Mouse (Mus musculus) brain, embryonic 14.5 days (tissue): ENCODE measurements at regions not wholly inside any gene's neighbourhood (a gene's known extent, or its start where the extent isn't known, plus 50 kb on each side); places are given as distances from the start of the nearest gene placed in this dataset.

Experiments
- DNase-seq: peaks from one replicate; pipeline ENCODE4 v3.0.0-alpha.2; 2011; ENCODE audit warnings: low read depth
- CTCF ChIP-seq: fragments of 200-500 bp; IDR thresholded peaks from 2 replicates; pipeline ENCODE4 v1.5.1; 2012; ENCODE audit warnings: inconsistent platforms, mild to moderate bottlenecking, moderate library complexity, borderline replicate concordance; ENCODE audit not compliant: insufficient read depth, insufficient read length; ENCODE audit errors: extremely low read depth
- POLR2A ChIP-seq: fragments of 200-500 bp; IDR thresholded peaks from 2 replicates; pipeline ENCODE4 v1.6.1; 2012; ENCODE audit warnings: mild to moderate bottlenecking, inconsistent platforms, borderline replicate concordance; ENCODE audit not compliant: poor library complexity, insufficient read depth, insufficient read length, severe bottlenecking; ENCODE audit errors: extremely low read depth

- DNase-seq: peak; percentile 71
- TF ChIP-seq CTCF: no peak
- TF ChIP-seq POLR2A: no peak
Observed at GRCm38 (mm10) chr9:40617676-40618062, 52.7 kb upstream of the Gm21915 start.

- DNase-seq: peak; percentile 85
Observed at GRCm38 (mm10) chr9:40617036-40617675, 53.3 kb upstream of the Gm21915 start.

GRCm38 (mm10) chr9:40616426-40617035 is 53.9 kb upstream of the Gm21915 start:
- DNase-seq: peak; percentile 94
- TF ChIP-seq CTCF: peak; percentile 82; the same call in 1 of the 2 replicates
- TF ChIP-seq POLR2A: peak; percentile 12; the same call in 1 of the 2 replicates

More at GRCm38 (mm10) chr9:40617036-40617675, 53.3 kb upstream of the Gm21915 start:
- TF ChIP-seq POLR2A (no peak), CTCF (no peak)

- no peak for DNase-seq
- no peak for TF ChIP-seq CTCF
- TF ChIP-seq POLR2A: no peak
Observed at GRCm38 (mm10) chr9:40615891-40616290, 54.5 kb upstream of the Gm21915 start.

- TF ChIP-seq CTCF (no peak), POLR2A (no peak)
- DNase-seq: no peak
Observed at GRCm38 (mm10) chr9:40614071-40614470, 56.3 kb upstream of the Gm21915 start.

- DNase-seq: no peak
- TF ChIP-seq CTCF: no peak
- no peak for TF ChIP-seq POLR2A
Observed at GRCm38 (mm10) chr9:40613182-40613581, 57.2 kb upstream of the Gm21915 start.

GRCm38 (mm10) chr9:40612755-40613154 is 57.7 kb upstream of the Gm21915 start:
- DNase-seq: no peak
- TF ChIP-seq CTCF (no peak), POLR2A (no peak)

GRCm38 (mm10) chr9:40612312-40612711 is 58.1 kb upstream of the Gm21915 start:
- TF ChIP-seq POLR2A (no peak), CTCF (no peak)
- DNase-seq: no peak

GRCm38 (mm10) chr9:40611626-40612025 is 58.8 kb upstream of the Gm21915 start:
- no peak for TF ChIP-seq POLR2A
- no peak for DNase-seq

- TF ChIP-seq POLR2A (no peak), CTCF (no peak)
- peak; percentile 71 for DNase-seq
Observed at GRCm38 (mm10) chr9:40608596-40608995, 61.8 kb upstream of the Gm21915 start.

GRCm38 (mm10) chr9:40607941-40608340 is 62.5 kb upstream of the Gm21915 start:
- TF ChIP-seq POLR2A: no peak
- no peak for DNase-seq

GRCm38 (mm10) chr9:40603521-40603920 is 66.9 kb upstream of the Gm21915 start:
- no peak for TF ChIP-seq POLR2A
- DNase-seq: no peak

- peak; percentile 53 for DNase-seq
- TF ChIP-seq CTCF: no peak
- no peak for TF ChIP-seq POLR2A
Observed at GRCm38 (mm10) chr9:40598431-40598831, 67.2 kb upstream of the Gramd1b start.

GRCm38 (mm10) chr9:40587421-40587820 is 56.2 kb upstream of the Gramd1b start:
- peak; percentile 21 for DNase-seq
- TF ChIP-seq POLR2A (no peak), CTCF (no peak)
